Mouse (Mus musculus) heart, adult 9 months (tissue): Measurements from ENCODE around the gene Oit3.
A peak's percentile ranks its signal among the peaks of the same experiment; 100 is the strongest.
"Not testable (repeated sequence)": the region's sequence is repeated elsewhere in the genome, so short reads cannot be mapped to it uniquely, and the experiment has no call there.

Source experiments
- DNase-seq, 2 experiments: peaks; one replicate each; pipeline ENCODE4 v3.0.0; 2022; ENCODE audit warnings: low spot score in 2 of 2

Gene Oit3

GRCm38 (mm10) chr10:59429448-59430135, 12.0 kb downstream of the Oit3 start:
- DNase-seq: no peak

DNA sequence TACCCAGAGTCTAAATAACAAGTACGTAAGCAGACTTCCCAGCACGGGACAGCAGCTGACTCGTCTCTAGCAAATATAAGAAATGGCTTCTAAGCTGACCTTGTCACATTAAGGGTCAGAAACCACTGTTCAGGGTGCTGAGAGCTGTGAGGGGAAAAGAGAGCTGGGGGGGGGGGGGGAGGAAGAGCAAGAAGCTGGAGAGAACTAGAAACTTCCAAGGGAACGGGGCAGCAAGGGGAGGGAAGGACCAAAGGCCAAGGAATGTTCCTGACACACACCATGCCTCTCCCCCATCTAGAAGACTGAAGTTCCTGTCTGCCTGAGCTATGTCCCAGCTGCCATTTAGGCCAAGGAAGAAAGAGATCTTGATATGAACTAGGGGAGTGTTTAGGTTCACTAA, 15.2 kb downstream of the Oit3 start:
- DNase-seq: no peak

GRCm38 (mm10) chr10:59425369-59425768, 16.2 kb downstream of the Oit3 start:
- DNase-seq: peak; percentile 64 to 66

DNA sequence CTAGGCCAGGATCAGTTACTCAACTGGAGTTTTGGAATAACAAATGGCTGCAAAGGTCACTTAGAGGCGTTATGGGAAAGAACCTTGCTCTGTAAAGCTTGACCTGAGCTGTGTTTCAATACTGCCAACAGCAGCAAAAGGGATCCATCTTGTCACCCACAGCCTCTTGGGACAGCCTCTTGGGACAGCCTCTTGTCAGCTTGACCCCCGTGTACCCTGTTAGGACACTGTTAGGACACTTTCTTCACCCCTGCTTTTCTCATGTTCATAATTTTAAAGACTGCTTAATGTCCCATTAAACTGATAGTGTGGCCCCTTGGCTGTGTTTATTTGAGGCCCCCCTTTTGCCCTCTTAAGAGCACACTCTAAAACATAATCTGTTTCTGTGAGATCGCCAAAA, 17.1 kb downstream of the Oit3 start:
- DNase-seq: no peak

- no peak for DNase-seq
These were observed 22.1 kb downstream of the Oit3 start for GRCm38 (mm10) chr10:59419516-59419915.

DNA sequence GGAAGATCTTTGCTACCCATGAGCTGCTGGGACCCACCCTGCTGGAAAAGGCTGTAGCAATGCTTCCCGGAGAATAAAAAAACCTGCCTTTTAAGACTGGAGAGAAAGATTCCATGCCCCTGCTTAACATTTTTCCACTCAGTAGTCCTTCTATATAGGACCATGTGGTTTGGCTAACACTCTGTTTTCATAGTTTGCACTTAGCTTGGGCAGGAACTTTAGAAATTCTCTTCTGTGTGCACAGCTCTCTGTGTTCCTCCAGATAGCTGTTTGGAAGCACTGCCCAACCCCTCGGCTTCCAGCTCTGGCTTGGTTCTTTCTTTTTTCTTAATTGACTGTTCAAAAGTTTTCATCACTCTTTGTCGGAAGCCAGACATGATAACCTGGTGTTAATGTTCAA, 25.0 kb downstream of the Oit3 start:
- DNase-seq: no peak

GRCm38 (mm10) chr10:59413711-59414110, 27.9 kb downstream of the Oit3 start:
- DNase-seq: no peak

GRCm38 (mm10) chr10:59410264-59410663, 31.3 kb downstream of the Oit3 start:
- DNase-seq: no peak

- no peak for DNase-seq
These were observed 33.1 kb downstream of the Oit3 start for GRCm38 (mm10) chr10:59408499-59408898.

DNA sequence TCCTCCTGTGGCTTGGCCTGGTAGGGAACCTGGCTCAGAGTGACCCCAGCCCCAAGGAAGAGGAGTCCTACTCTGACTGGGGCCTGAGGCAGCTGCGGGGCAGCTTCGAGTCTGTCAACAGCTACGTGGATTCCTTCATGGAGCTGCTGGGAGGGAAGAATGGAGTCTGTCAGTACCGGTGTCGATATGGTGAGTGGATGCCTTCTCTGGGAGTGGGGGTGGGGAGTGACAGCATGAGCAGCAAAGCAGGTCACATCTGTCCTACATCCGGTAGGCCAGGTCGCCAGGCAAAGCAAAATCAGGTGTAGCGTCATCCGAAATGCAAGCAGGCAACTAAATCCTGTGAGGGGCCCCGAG, 37.8 kb downstream of the Oit3 start:
- DNase-seq: no peak

DNA sequence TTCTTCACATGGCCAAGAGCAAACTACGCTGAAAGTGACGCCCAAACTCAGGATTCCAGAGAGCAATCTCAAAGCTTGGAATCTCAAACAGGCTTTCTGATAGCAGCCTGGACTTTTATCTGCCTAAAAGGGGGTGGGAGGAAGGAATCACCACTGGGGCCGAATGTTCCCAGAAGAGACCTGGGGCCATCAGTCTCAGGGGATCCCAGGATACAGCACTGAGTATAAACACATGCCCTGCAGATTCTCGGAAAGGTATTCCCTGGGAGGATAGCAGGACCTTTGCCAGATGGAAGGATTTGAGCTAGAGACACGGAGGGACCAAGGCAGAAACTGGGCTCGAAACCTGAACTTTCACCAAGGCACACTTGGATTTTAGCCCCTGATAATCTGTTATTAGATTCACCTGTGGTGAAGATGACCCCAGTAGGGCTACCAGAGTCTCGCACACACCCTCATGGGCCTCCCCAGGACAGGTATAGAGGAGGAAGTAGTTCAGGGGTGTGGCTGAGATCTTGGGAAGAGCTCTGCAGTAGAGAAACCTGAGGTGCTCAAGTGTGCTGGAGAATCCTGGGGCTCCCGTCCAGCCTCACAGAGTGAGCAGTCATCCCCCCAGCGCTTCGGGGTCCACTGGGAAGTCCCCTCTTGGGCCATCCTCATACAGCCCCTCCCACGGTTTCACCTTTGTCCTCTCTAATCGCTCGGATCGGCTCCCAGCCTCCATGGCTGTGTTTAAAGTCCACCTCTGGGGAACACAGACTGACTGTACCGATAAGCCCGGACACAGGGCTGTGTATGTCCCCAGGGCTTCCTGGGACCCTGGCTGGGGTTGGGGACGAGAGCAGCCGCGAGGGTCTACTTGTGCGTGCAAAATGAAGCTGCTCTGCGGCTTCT, 38.4 kb downstream of the Oit3 start, which contains the start of gene Pla2g12b:
Pla2g12b (plus strand) TSS at position 762 of the 894 bp plus-strand sequence.
- DNase-seq: no peak

DNA sequence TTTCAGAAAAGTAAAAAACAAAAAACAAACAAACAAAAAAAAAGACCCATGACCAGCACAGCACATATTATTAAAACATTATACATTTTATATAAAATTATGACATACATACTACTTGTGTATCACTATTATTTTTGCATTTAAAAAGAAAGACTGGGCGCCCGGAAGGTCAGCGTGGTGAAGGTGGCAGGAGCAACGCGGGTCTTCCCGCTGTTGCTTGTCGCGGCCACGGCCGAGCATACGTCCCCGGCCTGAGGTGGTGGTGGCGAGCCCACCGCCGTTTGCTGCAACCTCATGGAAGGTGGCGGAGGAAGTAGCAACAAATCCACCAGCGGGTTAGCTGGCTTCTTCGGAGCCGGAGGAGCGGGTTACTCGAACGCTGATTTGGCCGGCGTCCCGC, 46.1 kb downstream of the Oit3 start, which contains the start of gene Gm10273:
Gm10273 (plus strand) TSS at position 172 of the 400 bp plus-strand sequence.
- not testable (repeated sequence) for DNase-seq

DNA sequence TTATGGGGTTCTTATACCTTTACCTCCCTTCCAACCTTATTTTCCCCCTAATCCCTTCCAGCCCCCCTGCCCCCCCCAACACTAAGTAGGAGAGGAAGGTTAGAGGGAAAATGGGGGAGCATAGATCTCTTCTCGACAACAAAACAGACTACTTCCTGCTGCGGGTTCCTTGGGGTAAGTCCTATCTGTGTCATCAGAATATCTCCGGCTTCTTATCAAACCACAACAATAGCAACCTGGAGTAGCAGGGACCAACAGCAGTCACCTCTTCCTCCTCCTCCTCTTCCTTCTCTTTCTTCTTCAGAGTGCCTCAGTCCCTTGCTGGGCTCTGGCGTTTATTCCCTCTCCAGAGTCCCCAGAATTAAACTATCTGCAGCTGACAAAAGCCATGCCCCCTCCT, 49.7 kb downstream of the Oit3 start:
- no peak for DNase-seq

- DNase-seq: no peak
These were observed 51.9 kb downstream of the Oit3 start for GRCm38 (mm10) chr10:59389652-59390051.

- DNase-seq: no peak
These were observed 54.6 kb downstream of the Oit3 start for GRCm38 (mm10) chr10:59386951-59387350.

DNA sequence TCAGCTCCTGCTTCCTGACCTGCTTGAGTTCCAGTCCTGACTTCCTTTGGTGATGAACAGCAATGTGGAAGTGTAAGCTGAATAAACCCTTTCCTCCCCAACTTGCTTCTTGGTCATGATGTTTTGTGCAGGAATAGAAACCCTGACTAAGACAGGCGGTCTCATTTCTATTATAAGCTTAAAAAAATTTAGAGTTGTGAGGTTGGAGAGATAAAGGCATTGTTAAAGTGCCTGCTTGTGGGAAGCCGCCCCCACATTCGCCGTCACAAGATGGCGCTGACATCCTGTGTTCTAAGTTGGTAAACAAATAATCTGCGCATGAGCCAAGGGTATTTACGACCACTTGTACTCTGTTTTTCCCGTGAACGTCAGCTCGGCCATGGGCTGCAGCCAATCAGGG, 60.0 kb downstream of the Oit3 start:
- not testable (repeated sequence) for DNase-seq

- no peak for DNase-seq
These were observed 61.2 kb downstream of the Oit3 start for GRCm38 (mm10) chr10:59380411-59380821.

DNA sequence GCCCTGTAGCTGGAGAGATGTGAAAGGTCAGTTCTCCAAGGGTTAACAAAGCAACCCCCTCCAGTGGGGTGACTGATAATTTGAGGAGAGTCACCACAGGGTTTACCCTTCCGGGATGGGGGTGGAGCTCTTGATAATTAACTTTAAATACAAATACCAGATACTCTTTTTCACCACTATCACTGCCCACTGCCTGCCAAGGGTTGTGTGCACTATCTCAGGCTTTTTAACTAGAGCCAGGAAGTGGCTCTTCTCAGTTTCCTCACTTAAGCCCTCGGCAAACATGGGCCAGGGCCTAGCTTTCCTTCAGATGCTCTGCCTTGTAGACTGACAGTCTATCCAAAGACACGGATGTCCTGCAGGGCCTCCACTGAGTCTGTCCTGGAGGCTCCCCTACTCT, 61.7 kb downstream of the Oit3 start:
- no peak for DNase-seq

- no peak for DNase-seq
These were observed 62.9 kb downstream of the Oit3 start for GRCm38 (mm10) chr10:59378728-59379127.

DNA sequence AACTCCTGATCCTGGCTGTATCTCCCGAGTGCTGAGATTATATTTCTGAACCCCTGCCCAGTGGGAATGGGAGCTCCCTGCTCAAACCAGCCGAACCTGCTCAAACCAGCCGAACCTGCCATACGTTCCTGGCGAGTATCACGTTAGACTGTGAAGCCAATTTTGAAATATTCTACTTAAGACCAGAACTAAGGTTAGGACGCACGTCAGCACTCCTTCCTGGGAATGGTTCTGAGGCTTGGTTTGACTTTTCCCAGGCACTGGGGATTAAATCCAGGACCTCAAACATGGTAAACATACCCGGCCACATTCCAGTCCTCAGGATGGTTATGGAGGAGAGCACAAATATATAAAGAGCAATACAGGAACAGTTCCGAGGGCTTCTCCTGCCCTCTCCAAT, 63.7 kb downstream of the Oit3 start:
- DNase-seq: no peak
